Mouse (Mus musculus): Measurements from ENCODE around the gene Zfp467.

Gene Zfp467

GRCm38 (mm10) chr6:48439654-48440053 lies 6.0 kb downstream of the Zfp467 start:
- no peak for DNase-seq

- DNase-seq: no peak
These were observed 7.0 kb downstream of the Zfp467 start for GRCm38 (mm10) chr6:48438475-48439125.

- no peak for DNase-seq
These were observed 7.8 kb downstream of the Zfp467 start for GRCm38 (mm10) chr6:48437679-48438376.

- DNase-seq: no peak
These were observed 9.8 kb downstream of the Zfp467 start for GRCm38 (mm10) chr6:48435706-48436349.

- DNase-seq: no peak
These were observed 10.5 kb downstream of the Zfp467 start for GRCm38 (mm10) chr6:48435111-48435510.

- DNase-seq: no peak
These were observed 11.0 kb downstream of the Zfp467 start for GRCm38 (mm10) chr6:48434651-48435050.

- DNase-seq: no peak
These were observed 12.5 kb downstream of the Zfp467 start for GRCm38 (mm10) chr6:48432893-48433816.

GRCm38 (mm10) chr6:48430748-48431147 lies 14.9 kb downstream of the Zfp467 start:
- no peak for DNase-seq

- no peak for DNase-seq
These were observed 16.7 kb downstream of the Zfp467 start for GRCm38 (mm10) chr6:48428769-48429557.

GRCm38 (mm10) chr6:48426956-48427355 lies 18.7 kb downstream of the Zfp467 start:
- no peak for DNase-seq

GRCm38 (mm10) chr6:48424074-48424473 lies 21.6 kb downstream of the Zfp467 start:
- DNase-seq: no peak

GRCm38 (mm10) chr6:48423336-48423735 lies 22.3 kb downstream of the Zfp467 start:
- no peak for DNase-seq

GRCm38 (mm10) chr6:48420647-48421046 lies 25.0 kb downstream of the Zfp467 start:
- no peak for DNase-seq

- no peak for DNase-seq
These were observed 29.1 kb downstream of the Zfp467 start for GRCm38 (mm10) chr6:48416486-48416885.

- DNase-seq: no peak
These were observed 30.0 kb downstream of the Zfp467 start for GRCm38 (mm10) chr6:48415636-48416035.

GRCm38 (mm10) chr6:48414886-48415285 lies 30.7 kb downstream of the Zfp467 start:
- DNase-seq: no peak

GRCm38 (mm10) chr6:48413081-48413480 lies 32.5 kb downstream of the Zfp467 start:
- no peak for DNase-seq

GRCm38 (mm10) chr6:48412662-48413061 lies 33.0 kb downstream of the Zfp467 start:
- no peak for DNase-seq

GRCm38 (mm10) chr6:48412147-48412546 lies 33.5 kb downstream of the Zfp467 start:
- DNase-seq: no peak

- DNase-seq: no peak
These were observed 34.2 kb downstream of the Zfp467 start for GRCm38 (mm10) chr6:48411193-48412092.

- DNase-seq: no peak
These were observed 35.1 kb downstream of the Zfp467 start for GRCm38 (mm10) chr6:48410551-48410950.
